Mouse (Mus musculus): ENCODE data around the gene Zfp760.
"Not testable (repeated sequence)": the region's sequence is repeated elsewhere in the genome, so short reads cannot be mapped to it uniquely, and the experiment has no call there.

The Zfp760 gene

DNA sequence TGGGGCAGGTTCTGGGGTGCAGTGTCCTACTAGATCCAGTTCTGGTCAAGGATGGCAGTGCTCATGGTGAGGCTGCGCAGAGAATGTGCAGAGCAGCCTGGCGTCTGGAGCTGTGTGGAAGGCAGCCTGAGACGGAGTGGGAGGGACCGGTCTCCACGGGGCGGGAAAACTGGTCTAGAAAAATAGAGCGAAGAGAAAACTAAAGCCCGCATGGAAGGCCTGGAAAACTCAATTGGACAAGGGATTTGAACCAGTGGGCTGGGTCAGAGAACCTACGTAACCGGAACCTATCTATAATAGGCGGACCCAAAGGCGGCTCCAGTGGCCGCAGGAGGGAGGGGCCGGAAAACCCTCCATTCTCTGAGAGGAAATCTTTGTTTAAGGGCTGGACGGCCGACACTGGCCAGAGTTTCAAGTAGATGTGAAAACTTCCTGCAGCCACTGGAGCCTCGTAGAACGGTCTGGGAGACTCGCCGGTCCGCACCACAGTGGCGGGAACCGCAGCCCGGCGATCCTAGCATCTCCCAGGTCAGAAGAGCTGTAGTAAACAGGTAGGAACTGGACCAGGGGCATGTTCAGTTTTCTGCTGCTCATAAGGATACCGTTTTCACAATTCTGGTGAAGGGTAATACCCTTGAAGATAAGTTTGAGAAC is at the start of gene Zfp760:
Gene Zfp760 (plus strand): TSS at position 399 of the 654 bp plus-strand sequence.
- DNase-seq (ENCODE audit: low spot score): peak; percentile 86

DNA sequence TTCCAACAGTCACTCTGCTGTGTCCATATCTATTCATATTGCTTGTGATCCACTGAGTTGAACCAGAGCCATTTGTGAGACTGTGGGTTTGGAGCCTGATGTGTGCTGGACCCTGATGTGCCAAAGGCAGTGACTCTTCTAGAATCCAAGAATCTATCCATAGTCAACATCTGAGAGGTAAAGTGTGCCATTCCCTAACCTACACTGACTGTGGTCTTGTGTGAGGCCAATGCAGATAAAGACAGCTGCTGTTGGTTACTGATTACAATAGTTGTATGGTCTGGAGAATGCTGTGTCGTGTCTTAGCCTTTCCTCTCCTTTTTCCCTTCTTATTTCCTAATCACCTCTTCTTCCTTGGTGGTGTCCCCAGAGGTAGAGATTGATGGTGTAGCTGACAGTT is 28.7 kb upstream of the Zfp760 start:
- not testable (repeated sequence) for DNase-seq (ENCODE audit: low spot score)

DNA sequence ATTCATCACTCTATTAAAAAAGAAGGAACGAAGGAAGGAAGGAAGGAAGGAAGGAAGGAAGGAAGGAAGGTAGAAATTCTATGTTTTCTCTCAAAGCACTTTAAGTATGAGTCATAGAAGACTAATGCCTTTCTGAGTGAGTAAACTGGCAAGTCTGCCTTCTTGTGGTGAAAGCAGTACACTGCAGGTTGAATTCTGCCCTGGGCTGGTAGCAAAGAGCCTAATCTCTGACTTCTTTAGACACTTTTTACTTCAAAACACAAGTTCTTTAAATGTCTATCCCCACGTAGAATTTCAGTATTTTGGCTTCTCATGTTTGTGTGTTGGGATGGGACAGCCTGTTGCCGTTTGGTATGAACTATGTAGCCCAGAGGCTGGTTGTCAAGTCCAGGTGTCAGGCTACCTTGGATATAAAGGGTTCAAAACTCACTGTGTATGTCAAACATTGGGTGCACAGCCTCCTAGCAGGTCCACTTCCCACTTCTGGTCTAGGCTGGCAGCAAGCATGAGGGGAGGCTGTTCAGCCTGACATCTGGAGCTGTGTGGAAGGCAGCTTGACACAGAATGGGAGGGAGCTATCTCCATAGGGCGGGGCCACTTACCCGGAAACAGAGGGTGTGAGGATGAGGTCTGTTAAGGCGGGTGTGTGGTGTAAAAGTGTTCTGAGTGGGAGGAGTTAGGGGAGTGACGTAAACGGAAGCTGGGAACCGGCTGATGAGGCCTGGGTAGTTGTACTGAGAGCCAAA is 28.1 kb upstream of the Zfp760 start:
- DNase-seq (ENCODE audit: low spot score): peak; percentile 84

DNA sequence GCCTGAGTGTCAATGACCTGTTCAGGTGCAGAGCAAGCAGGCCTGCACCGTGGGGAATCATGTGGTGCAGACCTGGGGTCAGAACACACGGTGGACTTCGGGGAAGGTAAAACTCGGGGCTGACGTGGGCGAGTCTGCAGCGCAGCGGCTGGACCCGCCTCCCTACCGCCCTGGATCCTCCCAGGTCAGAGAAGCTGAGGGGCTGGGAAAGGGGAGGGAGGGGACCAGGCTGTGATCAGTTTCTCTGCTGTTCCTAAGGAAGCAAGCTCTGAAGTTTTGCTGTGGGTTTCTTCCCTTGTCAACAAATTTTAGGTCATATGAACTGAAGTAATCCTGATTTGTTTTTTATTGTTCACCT is 27.5 kb upstream of the Zfp760 start:
- DNase-seq (ENCODE audit: low spot score): not testable (repeated sequence)

DNA sequence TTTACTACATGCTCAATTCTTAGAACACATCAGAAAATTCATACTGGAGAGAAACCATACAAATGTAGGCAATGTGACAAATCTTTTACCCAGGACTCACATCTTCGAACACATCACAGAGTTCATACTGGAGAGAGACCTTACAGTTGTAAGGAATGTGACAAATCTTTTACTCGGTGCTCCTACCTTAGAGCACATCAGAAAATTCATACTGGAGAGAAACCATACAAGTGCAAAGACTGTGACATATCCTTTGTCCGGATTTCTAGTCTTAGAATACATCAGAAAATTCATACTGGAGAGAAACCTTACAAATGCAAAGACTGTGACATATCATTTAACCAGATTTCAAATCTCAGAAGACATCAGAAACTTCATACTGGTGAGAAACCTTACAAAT is 16.0 kb upstream of the Zfp760 start, which contains the start of gene Gm10226:
Gene Gm10226 (plus strand): TSS at position 301 of the 400 bp plus-strand sequence.
- no peak for DNase-seq (ENCODE audit: low spot score)

DNA sequence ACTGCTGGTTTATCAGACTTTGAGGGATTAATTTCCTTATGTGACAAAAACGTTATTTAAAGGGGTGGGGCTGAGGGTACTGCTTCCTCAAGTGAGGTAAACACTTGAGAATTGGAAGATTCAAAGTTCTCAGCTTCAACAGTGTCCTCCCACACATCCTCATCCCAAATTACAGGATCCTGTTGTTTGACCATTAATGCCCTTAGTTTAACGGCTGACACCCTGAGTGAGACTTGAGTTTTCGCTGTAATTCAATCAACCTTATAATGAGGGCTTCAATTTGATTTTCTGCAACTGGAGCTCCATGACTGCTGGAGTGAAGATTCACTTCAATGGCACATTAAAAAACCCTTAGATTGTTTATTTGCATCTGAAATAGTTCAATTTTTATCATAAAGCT is 14.2 kb upstream of the Zfp760 start:
- DNase-seq (ENCODE audit: low spot score): no peak

DNA sequence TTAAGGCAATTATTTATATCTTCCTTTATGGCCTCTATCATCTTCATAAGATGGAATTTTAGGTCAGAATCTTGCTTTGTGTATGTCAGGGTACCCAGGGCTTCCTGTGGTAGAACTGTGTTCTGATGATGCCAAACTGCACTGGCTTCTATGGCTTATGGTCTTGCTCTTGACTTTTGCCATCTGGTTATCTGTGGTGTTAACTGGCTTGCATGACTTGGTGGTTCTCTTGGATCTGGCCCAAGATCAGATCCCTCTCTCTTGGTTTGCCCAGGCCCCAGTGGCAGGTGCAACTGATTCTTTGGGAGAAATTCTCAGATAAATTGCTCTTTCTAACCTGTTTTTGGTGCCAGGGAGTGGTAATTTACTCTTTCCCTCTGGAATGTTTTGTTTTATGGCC is 11.5 kb upstream of the Zfp760 start:
- no peak for DNase-seq (ENCODE audit: low spot score)

DNA sequence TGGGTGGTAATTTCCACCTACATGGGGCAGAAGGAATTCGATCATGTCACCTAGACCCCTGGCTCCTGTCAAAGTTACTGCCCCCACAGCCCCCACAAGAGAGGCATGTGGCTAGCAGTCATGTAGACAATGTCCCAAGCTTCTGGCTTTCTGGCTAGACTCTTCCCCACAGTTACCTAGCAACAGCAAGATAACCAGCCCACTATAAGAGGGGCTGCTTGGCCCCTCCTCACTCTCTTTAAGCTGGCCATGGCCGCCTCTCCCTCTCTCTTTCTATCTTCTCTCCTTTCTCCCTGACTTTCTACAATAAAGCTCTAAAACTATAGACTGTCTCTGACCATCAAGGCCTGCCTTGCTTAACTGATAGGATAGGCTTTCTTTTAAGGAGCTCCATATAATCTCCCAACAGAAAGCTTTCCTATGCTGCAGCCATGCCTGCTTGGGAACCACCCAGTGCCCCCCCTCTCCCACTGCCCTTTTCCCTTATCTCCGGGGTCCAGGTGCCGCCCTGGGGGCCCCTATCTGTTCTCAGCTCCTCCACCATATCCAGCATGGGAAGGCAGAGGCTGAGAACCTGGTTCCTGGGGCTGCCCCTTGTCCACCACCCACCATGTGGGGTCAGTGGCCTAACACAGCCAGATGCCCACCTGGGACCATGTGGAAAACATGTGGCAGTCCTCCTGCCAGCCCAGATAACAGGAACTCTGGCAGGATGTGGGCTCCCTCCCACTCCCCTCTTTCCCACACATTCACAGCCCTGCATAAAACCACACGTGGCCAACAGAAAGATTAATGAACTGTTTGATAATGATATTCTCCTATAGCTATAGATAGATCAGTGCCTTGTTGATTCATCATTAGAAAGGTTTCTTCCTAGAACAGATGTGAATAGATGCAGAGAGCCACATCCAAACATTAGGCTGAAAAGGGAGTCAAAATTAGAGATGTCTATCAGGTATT is 5.0 kb upstream of the Zfp760 start:
- DNase-seq (ENCODE audit: low spot score): no peak

DNA sequence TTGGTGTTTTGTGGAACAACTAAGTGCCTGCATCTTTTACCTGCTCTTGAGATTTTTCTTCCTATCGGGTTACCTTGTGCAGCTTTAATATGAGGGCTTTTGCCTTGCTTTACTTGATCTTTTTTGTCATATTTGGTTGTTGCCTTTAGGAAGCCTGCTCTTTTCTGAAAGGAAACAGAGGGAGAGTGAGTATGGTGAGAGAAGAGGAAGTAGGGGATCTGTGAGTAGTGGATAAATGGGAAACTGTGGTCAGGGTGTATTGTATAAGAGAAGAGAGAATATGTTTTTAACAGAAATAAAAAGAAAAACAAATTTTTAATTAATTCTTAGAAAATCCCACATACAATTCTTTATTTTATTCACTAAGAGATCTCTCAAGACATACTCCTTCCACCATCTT is 4.1 kb upstream of the Zfp760 start:
- no peak for DNase-seq (ENCODE audit: low spot score)

DNA sequence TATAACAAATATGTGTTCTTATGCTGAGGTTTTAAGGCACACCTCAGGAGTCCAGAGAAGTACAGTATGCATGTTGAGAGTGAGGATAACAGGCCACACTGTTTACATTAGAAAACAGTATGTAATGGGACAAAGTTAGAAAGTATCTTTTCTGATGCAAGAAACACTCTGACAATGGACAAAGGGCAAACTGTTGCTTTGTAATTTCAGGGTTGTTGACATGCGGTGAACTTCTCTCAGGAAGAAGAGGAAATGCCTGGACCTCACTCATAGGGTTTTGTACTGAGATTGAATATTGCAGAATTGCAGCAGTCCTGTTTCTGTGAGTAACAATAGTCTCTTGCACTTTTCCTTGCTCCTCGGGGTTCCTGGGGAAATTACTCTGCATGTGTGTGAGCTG is 860 bp downstream of the Zfp760 start:
- DNase-seq (ENCODE audit: low spot score): no peak

DNA sequence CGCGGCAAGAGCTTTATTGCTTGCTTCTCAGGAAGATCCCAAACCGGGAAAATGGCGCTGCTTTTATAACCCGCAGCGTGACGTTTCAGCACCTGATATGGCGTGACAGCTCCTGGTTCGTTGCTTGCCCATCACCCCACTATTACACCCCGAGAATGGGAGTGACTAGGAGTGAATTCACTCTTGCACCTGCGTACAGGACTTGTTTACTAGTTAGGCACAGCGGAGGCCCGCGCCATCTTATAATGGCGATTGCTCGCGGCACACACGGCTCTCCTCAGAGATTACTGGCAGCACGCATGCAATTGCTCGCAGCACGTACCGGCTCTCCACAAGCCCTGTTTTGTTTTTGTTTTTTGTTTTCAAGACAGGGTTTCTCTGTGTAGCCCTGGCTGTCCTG is 23.0 kb downstream of the Zfp760 start, which contains the start of gene Zfp229:
Gene Zfp229 (plus strand): TSS at position 301 of the 400 bp plus-strand sequence.
- not testable (repeated sequence) for DNase-seq (ENCODE audit: low spot score)

DNA sequence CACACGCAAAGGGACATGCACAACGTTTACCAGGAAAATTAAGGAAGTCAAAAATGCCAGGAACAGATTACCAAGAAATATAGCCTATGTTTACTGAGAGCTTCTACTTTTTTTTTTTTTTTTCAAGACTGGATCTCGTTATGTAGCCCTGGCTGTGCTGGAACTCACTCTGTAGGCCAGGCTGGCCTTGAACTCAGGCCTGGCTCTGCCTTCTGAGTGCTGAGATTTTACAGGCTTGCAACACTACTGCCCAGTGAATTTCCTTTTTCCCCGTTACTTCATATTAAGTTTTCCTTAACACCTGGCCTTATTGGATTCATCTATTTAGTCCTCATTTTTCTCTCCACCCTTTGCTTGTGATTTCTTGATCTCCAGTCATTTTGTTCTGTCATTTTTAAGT is 25.5 kb downstream of the Zfp760 start:
- DNase-seq (ENCODE audit: low spot score): no peak

DNA sequence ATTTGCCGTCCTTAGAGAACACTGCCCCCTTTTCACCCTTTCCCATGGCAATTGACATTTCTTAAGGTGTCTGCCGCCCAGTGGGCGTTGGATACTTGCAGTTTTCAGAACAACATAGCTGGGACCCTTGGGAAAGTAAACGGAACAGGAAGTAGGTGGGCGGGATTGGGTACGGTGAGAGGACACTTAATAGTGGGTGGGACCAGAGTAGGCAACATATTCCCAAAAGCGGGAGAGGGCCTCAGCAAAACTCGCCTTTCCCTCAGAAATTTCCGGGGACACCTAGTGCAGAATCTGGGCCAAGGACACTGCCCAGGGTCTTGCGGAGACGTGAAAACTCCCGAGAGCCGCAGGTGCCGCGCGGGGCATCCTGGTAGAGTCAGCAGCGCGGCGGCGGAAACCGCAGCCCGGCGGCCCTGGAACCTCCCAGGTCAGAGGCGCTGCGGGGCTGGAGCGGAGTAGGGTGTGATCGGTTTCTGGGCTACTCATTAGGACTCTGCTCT is 26.0 kb downstream of the Zfp760 start:
- DNase-seq (ENCODE audit: low spot score): peak; percentile 70

DNA sequence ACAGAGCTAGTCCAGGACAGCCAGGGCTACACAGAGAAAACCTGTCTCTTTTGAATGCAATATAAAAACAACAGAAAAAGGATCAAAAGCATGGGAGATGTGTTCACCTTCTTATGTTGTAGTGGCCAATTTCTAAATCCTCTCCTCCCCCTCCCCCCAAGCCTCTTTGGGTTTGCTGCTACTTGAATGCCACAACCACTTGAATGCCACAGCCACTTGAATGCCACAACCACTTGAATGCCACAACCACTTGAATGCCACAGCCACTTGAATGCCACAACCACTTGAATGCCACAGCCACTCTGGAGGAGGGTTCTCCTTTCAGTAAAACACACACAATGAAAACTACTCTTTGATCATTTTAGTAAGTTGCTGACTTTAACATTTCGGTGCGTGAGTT is 45.2 kb downstream of the Zfp760 start:
- DNase-seq (ENCODE audit: low spot score): no peak

DNA sequence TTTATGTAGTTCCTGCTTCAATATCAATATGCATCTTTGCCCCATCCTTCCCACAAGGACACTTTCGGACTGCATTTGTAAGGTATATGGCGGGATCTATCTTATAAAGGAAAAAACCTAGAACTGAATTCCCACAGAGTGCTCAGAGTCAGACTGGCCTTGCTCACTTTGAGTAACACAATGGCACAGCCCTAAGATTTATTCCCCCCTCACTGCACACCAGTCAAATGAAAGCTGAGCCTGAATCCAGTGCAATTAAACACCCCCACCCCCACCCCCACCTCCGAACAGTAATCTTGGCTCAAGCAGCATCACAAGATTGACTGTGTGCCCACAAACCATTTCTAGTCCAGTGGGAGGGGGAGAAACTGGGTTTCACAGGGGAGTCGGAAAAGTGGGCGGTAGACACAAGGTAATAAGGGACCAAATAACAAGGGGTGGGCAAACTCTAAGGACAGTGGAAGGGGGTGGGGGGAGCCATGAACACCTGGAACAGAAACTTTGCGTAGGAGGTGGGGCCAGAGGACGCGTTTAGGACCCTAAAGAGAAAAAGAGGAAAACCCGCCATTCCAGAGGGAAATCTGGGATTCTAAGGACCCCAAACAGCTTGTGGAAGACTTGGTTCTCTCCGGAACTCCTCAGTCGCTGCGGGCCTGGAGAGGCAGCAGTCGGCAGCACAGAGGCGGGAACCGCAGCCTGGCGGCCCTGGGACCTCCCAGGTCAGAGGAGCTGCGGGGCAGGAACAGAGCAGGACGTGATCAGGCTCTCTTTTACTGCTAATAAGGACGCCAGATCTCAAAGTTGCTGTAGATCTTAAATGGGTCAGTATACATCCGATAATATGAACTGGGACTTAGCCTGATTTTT is 46.0 kb downstream of the Zfp760 start:
- DNase-seq (ENCODE audit: low spot score): peak; percentile 5

DNA sequence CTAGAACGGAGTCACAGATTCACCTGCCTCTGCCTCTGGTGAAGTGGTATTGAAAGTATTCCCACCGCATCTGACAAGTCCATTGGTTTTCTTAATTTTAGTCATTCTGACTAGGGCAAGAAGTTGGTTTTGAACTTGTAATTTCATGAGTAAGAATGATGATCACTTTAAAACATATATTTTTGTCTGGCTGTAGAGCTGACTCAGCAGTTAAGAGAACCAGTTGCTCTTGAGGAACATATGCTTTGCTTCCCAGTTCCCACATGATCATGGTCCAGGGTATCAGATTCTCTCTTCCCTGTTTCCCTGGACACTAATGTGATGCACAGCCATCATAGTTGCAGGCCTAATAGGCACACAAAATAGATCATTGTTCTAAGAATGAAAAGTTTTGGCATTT is 62.8 kb downstream of the Zfp760 start:
- no peak for DNase-seq (ENCODE audit: low spot score)

Data from urinary bladder, postnatal 14 days (tissue).